29 mouse cellular contexts compared by ENCODE assay signal in the genomic region with DNA sequence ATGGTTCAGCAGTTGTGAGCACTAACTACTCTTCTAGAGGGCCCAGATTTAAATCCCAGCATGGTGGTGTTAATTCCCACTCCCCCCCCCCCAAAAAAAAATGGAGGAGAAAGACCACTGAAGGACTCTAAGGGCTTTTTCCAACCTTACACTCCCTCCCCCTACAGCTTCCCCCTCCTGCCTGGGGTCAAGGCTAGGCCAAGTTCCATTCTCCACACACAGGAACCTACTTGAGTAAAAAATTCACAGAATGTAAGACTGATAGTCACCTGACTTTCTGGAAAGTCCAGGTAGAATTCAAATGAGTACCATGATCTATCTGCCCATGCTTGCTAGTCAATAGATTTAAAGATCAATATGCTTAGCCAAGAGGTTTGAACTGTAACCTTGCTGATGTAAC. TPM values are rescaled to one million over a fixed set of nuclear protein-coding genes. Genes with fewer than 3 reads are reported as not detected.
"Had no signal": no experiment of that assay in that cellular context is flagged by ENCODE, and none has a peak within 500 bp of the region (broad histone marks: within the 10 kb centered on the region; RNA-seq: fewer than 3 reads in every experiment).

No protein-coding gene starts in this region.

- H3K4me3 ChIP-seq: gastrocnemius, adult 2 months; heart, embryonic 10.5 days; heart, embryonic 12.5 days; hindbrain, embryonic 13.5 days; hindbrain, embryonic 15.5 days; kidney, embryonic 15.5 days; layer of hippocampus, adult 2 months; left cerebral cortex, adult 2 months; limb, embryonic 10.5 days; limb, embryonic 12.5 days; liver, embryonic 13.5 days; liver, embryonic 15.5 days had no signal

- H3K27ac ChIP-seq: gastrocnemius, adult 2 months; heart, embryonic 10.5 days; hindbrain, embryonic 13.5 days; hindbrain, embryonic 15.5 days; hindbrain, postnatal 0 days; kidney, embryonic 15.5 days; kidney, postnatal 0 days; layer of hippocampus, adult 2 months; left cerebral cortex, adult 2 months; limb, embryonic 10.5 days; limb, embryonic 12.5 days; liver, embryonic 13.5 days; liver, embryonic 15.5 days had no signal

- H3K9me3 ChIP-seq: heart, embryonic 10.5 days; heart, embryonic 12.5 days; hindbrain, embryonic 13.5 days; hindbrain, embryonic 15.5 days; kidney, embryonic 15.5 days; limb, embryonic 10.5 days; limb, embryonic 12.5 days; liver, embryonic 13.5 days; liver, embryonic 15.5 days had no signal

- H3K9ac ChIP-seq: heart, embryonic 12.5 days; hindbrain, embryonic 13.5 days; hindbrain, embryonic 15.5 days; kidney, embryonic 15.5 days; limb, embryonic 12.5 days; liver, embryonic 13.5 days; liver, embryonic 15.5 days had no signal

- DNase-seq: gastrocnemius, adult 2 months; gastrocnemius, postnatal 10 days; gastrocnemius, postnatal 25 days; heart, adult 18-20 months; heart, postnatal 10 days; heart, postnatal 36 days; kidney, adult 11 months; kidney, adult 2 months; kidney, adult 9 months; kidney, postnatal 14 days; kidney, postnatal 4 days; liver; liver, embryonic 13.5 days had no signal

- H3K36me3 ChIP-seq: heart, embryonic 10.5 days; heart, embryonic 12.5 days; hindbrain, embryonic 13.5 days; hindbrain, embryonic 15.5 days; kidney, embryonic 15.5 days; limb, embryonic 10.5 days; limb, embryonic 12.5 days; liver, embryonic 13.5 days; liver, embryonic 15.5 days had no signal

- H3K27me3 ChIP-seq: heart, embryonic 12.5 days; hindbrain, embryonic 13.5 days; hindbrain, embryonic 15.5 days; kidney, embryonic 15.5 days; limb, embryonic 12.5 days had no signal

- H3K4me1 ChIP-seq: heart, embryonic 10.5 days; heart, embryonic 12.5 days; hindbrain, embryonic 13.5 days; hindbrain, embryonic 15.5 days; kidney, embryonic 15.5 days; limb, embryonic 10.5 days; limb, embryonic 12.5 days had no signal

RNA-seq across cellular contexts. Expression of a gene that starts 59.2 kb away (rescaled TPM):
- total RNA-seq: layer of hippocampus, adult 2 months; layer of hippocampus, postnatal 10 days; layer of hippocampus, postnatal 25 days; left cerebral cortex, adult 2 months; left cerebral cortex, postnatal 14 days; left cerebral cortex, postnatal 36 days had no signal
